Mouse (Mus musculus): Measurements from ENCODE around the gene Cbfa2t3. TPM values are rescaled to one million over a fixed set of nuclear protein-coding genes. Genes with fewer than 3 reads are reported as not detected.

The Cbfa2t3 gene
- polyA plus RNA-seq, 1 experiment from 2014 or later, result 20.2 TPM

GRCm38 (mm10) chr8:122679325-122679920 lies 19.5 kb downstream of the Cbfa2t3 start:
- peaks cover 56% of the 10 kb centered on the region for H3K4me1 ChIP-seq (replicated peaks)
- H3K27me3 ChIP-seq, result peaks cover 42% of the 10 kb centered on the region

DNA sequence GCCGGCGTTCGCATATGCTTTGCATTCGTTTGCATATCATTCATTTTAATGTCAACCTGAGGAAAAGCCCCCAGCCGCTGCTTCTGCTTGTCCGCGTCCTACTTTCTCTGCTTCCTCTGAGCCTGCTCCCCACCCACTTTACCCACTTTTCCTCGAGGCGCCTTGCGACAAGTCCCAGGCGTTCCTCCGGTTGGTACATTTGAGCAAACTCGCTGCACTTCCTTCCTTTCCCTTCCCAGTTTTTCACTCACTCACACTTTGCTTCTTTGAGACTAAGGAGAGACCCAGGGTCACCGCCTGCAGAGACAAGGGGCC lies 20.1 kb downstream of the Cbfa2t3 start:
- peak overlapping the region; percentile 96 for H3K27ac ChIP-seq
- no peak; the same call in 1 of the 2 replicates for ATAC-seq
- no peaks in the 10 kb centered on the region for H3K9me3 ChIP-seq
- no peaks in the 10 kb centered on the region for H3K36me3 ChIP-seq
- peaks cover 61% of the 10 kb centered on the region for H3K4me1 ChIP-seq (replicated peaks)
- peak overlapping the region; percentile 77 for H3K4me2 ChIP-seq (replicated peaks)
- 0% methylated on average over 14 of the region's 14 CpGs for WGBS
- H3K4me3 ChIP-seq (replicated peaks), result peak overlapping the region; percentile 85
- peaks cover 42% of the 10 kb centered on the region for H3K27me3 ChIP-seq
- peak overlapping the region; percentile 91; the same call in 1 of the 2 replicates for H3K9ac ChIP-seq (replicated peaks)

More at GRCm38 (mm10) chr8:122679325-122679920, 19.5 kb downstream of the Cbfa2t3 start:
- peak overlapping the region; percentile 77 for H3K4me2 ChIP-seq (replicated peaks)
- peak overlapping the region; percentile 96 for H3K27ac ChIP-seq
- no peaks in the 10 kb centered on the region for H3K36me3 ChIP-seq
- no peaks in the 10 kb centered on the region for H3K9me3 ChIP-seq
- peak overlapping the region; percentile 85 for H3K4me3 ChIP-seq (replicated peaks)
- 0 out of 2 replicates have a peak overlapping the region, but pooled peaks have one; percentile 14 for H3K9ac ChIP-seq (replicated peaks)
- no peak for ATAC-seq
- 28% methylated on average over 11 of the region's 11 CpGs for WGBS

GRCm38 (mm10) chr8:122678061-122678895 lies 20.6 kb downstream of the Cbfa2t3 start:
- Histone ChIP-seq H3K4me2 (replicated peaks) (peak overlapping the region; percentile 77), H3K4me1 (replicated peaks) (peaks cover 66% of the 10 kb centered on the region)

GRCm38 (mm10) chr8:122677481-122678021 lies 21.4 kb downstream of the Cbfa2t3 start:
- 0 out of 2 replicates have a peak, but pooled peaks cover 8% of the 10 kb centered on the region for H3K36me3 ChIP-seq
- peak overlapping the region; percentile 96 for H3K27ac ChIP-seq
- H3K9ac ChIP-seq (replicated peaks), result peak overlapping the region; percentile 91
- H3K27me3 ChIP-seq, result peaks cover 48% of the 10 kb centered on the region
- peak; percentile 5; the same call in 1 of the 2 replicates for ATAC-seq
- WGBS, result under 1% methylated on average over 34 of the region's 35 CpGs
- no peaks in the 10 kb centered on the region for H3K9me3 ChIP-seq
- H3K4me3 ChIP-seq (replicated peaks), result peak overlapping the region; percentile 85
- peaks cover 73% of the 10 kb centered on the region for H3K4me1 ChIP-seq (replicated peaks)
- peak overlapping the region; percentile 77 for H3K4me2 ChIP-seq (replicated peaks)

More at GRCm38 (mm10) chr8:122678061-122678895, 20.6 kb downstream of the Cbfa2t3 start:
- H3K36me3 ChIP-seq, result 0 out of 2 replicates have a peak, but pooled peaks cover 3% of the 10 kb centered on the region
- peak; percentile 82 for ATAC-seq
- H3K4me3 ChIP-seq (replicated peaks), result peak overlapping the region; percentile 85
- no peaks in the 10 kb centered on the region for H3K9me3 ChIP-seq
- H3K27ac ChIP-seq, result peak overlapping the region; percentile 96
- H3K27me3 ChIP-seq, result peaks cover 45% of the 10 kb centered on the region
- under 1% methylated on average over 89 of the region's 127 CpGs for WGBS
- peak overlapping the region; percentile 91 for H3K9ac ChIP-seq (replicated peaks)

DNA sequence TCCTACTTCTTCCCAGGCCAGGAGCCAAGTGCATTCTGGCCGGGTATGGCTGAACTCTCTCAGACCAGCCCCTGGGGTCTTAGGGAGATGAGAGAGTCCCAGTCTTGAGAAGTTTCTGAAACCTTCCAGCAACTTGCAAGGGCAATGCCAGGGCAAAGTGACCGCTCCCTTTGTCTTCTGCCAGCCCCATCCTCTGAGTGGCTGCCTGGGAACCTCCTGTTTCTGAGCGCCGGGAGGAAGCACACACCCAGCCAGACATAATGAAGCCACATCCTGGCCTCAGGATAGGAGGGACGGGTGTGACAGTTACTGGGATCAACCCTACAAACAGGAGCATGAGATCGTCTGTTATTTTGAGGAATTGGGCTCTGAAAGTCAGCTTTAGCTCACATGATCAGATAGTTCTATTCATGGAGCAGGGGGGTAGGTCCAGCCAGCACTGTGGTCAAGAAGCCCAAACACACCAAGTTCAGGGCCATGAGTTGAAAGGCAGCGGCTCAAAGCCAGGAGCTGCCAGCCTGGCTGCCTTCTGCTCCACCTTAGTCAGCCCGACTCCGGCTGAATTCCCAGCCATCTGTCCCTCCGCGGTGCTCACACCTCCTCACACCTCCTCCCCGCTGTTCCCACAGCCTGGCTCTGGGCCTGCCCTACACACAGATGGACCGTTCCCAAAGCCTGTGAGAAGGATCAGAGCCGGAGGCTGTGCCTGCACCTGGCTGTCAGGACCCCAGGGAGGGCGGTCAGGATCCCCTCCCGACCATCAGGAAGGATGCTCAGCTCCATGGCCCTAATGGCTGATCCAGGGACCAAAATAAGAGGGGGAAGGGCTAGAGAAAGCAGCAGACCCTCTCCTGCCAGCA lies 22.1 kb downstream of the Cbfa2t3 start:
- Histone ChIP-seq H3K4me1 (replicated peaks) (peaks cover 79% of the 10 kb centered on the region), H3K27me3 (peaks cover 48% of the 10 kb centered on the region)

GRCm38 (mm10) chr8:122675596-122676420 lies 23.1 kb downstream of the Cbfa2t3 start:
- Histone ChIP-seq H3K27me3 (peaks cover 48% of the 10 kb centered on the region), H3K9ac (replicated peaks) (peak overlapping the region; percentile 91), H3K4me2 (replicated peaks) (peak overlapping the region; percentile 77), H3K36me3 (0 out of 2 replicates have a peak, but pooled peaks cover 8% of the 10 kb centered on the region), H3K4me1 (replicated peaks) (peaks cover 88% of the 10 kb centered on the region), H3K9me3 (no peaks in the 10 kb centered on the region), H3K4me3 (replicated peaks) (peak overlapping the region; percentile 85), H3K27ac (peak overlapping the region; percentile 96; the same call in 1 of the 2 replicates)
- ATAC-seq, result no peak
- WGBS, result 73% methylated on average over 17 of the region's 17 CpGs

More for the DNA sequence above, 22.1 kb downstream of the Cbfa2t3 start:
- H3K9me3 ChIP-seq, result no peaks in the 10 kb centered on the region
- peak overlapping the region; percentile 77 for H3K4me2 ChIP-seq (replicated peaks)
- peak; percentile 55 for ATAC-seq
- 0 out of 2 replicates have a peak, but pooled peaks cover 8% of the 10 kb centered on the region for H3K36me3 ChIP-seq
- H3K27ac ChIP-seq, result peak overlapping the region; percentile 96
- peak overlapping the region; percentile 85 for H3K4me3 ChIP-seq (replicated peaks)
- WGBS, result 13% methylated on average over 16 of the region's 16 CpGs
- peak overlapping the region; percentile 91 for H3K9ac ChIP-seq (replicated peaks)

GRCm38 (mm10) chr8:122674999-122675398 lies 23.9 kb downstream of the Cbfa2t3 start:
- peaks cover 88% of the 10 kb centered on the region for H3K4me1 ChIP-seq (replicated peaks)
- H3K27me3 ChIP-seq, result peaks cover 40% of the 10 kb centered on the region
- H3K4me2 ChIP-seq (replicated peaks), result peak overlapping the region; percentile 77
- no peaks in the 10 kb centered on the region for H3K9me3 ChIP-seq
- H3K27ac ChIP-seq, result 0 out of 2 replicates have a peak overlapping the region, but pooled peaks have one; percentile 28
- H3K9ac ChIP-seq (replicated peaks), result peak overlapping the region; percentile 91; the same call in 1 of the 2 replicates
- peak overlapping the region; percentile 85 for H3K4me3 ChIP-seq (replicated peaks)
- ATAC-seq, result no peak
- 41% methylated on average over 7 of the region's 7 CpGs for WGBS
- 0 out of 2 replicates have a peak, but pooled peaks cover 8% of the 10 kb centered on the region for H3K36me3 ChIP-seq

DNA sequence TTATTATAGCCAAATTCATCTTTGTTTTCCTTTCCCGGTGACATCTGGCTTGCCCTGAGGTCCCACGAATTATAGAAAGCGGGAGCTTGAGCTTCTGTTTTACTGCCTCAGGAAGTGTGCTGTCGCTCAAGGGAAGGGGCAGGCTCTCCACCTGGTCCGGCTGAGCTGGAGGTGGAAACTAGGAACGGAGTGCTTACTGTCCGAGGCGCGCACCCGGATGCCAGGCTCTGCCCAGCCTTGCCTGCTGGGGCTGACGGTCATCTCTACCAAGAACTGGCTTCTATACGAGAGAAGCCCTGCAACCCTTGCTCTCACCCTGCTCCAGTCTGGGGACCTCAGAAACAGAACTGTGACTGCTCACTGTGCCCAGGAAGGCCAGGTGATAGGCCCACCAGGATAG lies 24.9 kb downstream of the Cbfa2t3 start:
- Histone ChIP-seq H3K9ac (replicated peaks) (peak overlapping the region; percentile 29; the same call in 1 of the 2 replicates), H3K36me3 (0 out of 2 replicates have a peak, but pooled peaks cover 8% of the 10 kb centered on the region), H3K4me1 (replicated peaks) (peaks cover 86% of the 10 kb centered on the region), H3K4me3 (replicated peaks) (no peak overlapping the region), H3K9me3 (no peaks in the 10 kb centered on the region), H3K27ac (no peak overlapping the region), H3K4me2 (replicated peaks) (peak overlapping the region; percentile 77; the same call in 1 of the 2 replicates), H3K27me3 (peaks cover 31% of the 10 kb centered on the region)
- WGBS, result 80% methylated on average over 12 of the region's 12 CpGs
- no peak for ATAC-seq

- Histone ChIP-seq H3K9me3 (no peaks in the 10 kb centered on the region), H3K4me1 (replicated peaks) (peaks cover 94% of the 10 kb centered on the region), H3K9ac (replicated peaks) (peak overlapping the region; percentile 36; the same call in 1 of the 2 replicates), H3K27me3 (peaks cover 29% of the 10 kb centered on the region; the same call in 1 of the 2 replicates), H3K36me3 (0 out of 2 replicates have a peak, but pooled peaks cover 8% of the 10 kb centered on the region), H3K27ac (no peak overlapping the region), H3K4me2 (replicated peaks) (0 out of 2 replicates have a peak overlapping the region, but pooled peaks have one; percentile 2), H3K4me3 (replicated peaks) (no peak overlapping the region)
- ATAC-seq, result no peak
- WGBS, result 70% methylated on average over 6 of the region's 6 CpGs
These were observed 27.0 kb downstream of the Cbfa2t3 start for GRCm38 (mm10) chr8:122671894-122672293.

GRCm38 (mm10) chr8:122670718-122671117 lies 28.2 kb downstream of the Cbfa2t3 start:
- peaks cover 94% of the 10 kb centered on the region for H3K4me1 ChIP-seq (replicated peaks)
- H3K27me3 ChIP-seq, result peaks cover 24% of the 10 kb centered on the region; the same call in 1 of the 2 replicates
- H3K9ac ChIP-seq (replicated peaks), result peak overlapping the region; percentile 11

More at GRCm38 (mm10) chr8:122670718-122671117, 28.2 kb downstream of the Cbfa2t3 start:
- 0 out of 2 replicates have a peak, but pooled peaks cover 8% of the 10 kb centered on the region for H3K36me3 ChIP-seq
- H3K9me3 ChIP-seq, result no peaks in the 10 kb centered on the region
- 0 out of 2 replicates have a peak overlapping the region, but pooled peaks have one; percentile 2 for H3K4me2 ChIP-seq (replicated peaks)
- no peak overlapping the region for H3K27ac ChIP-seq
- H3K4me3 ChIP-seq (replicated peaks), result no peak overlapping the region
- 41% methylated on average over 3 of the region's 3 CpGs for WGBS
- ATAC-seq, result no peak
